Mouse (Mus musculus) bone marrow, adult 2 months (tissue): ENCODE results near the gene Abcb6. TPM values are rescaled to one million over a fixed set of nuclear protein-coding genes. Genes with fewer than 3 reads are reported as not detected.

Source experiments
- H3K27ac ChIP-seq: fragments of 200-500 bp; 2 replicates; pipeline ENCODE4 v1.5.1; 2012; ENCODE audit warnings: low read depth, mild to moderate bottlenecking, control low read depth, inconsistent platforms, low read length; ENCODE audit not compliant: control insufficient read depth, poor library complexity, insufficient read depth
- H3K4me1 ChIP-seq: fragments of 200-500 bp; 2 replicates; pipeline ENCODE4 v1.6.1; 2011; ENCODE audit warnings: low read length; ENCODE audit not compliant: control insufficient read depth, insufficient read depth
- H3K4me3 ChIP-seq: fragments of 200-500 bp; replicated peaks from 2 replicates; pipeline ENCODE3; 2011; ENCODE audit warnings: mild to moderate bottlenecking, low read depth, low read length, control low read depth; ENCODE audit not compliant: control insufficient read depth
- CTCF ChIP-seq: fragments of 200-500 bp; IDR thresholded peaks from 2 replicates; pipeline ENCODE4 v1.5.1; 2011; ENCODE audit warnings: low read length, control low read depth; ENCODE audit not compliant: control insufficient read depth, insufficient read depth
- POLR2A ChIP-seq: fragments of 200-500 bp; IDR thresholded peaks from 2 replicates; pipeline ENCODE4 v1.6.1; 2011; ENCODE audit warnings: low read depth, mild to moderate bottlenecking, control low read depth, low read length, borderline replicate concordance; ENCODE audit not compliant: control insufficient read depth
- WGBS: fragments of 180-500 bp; shearing (Covaris S2); methylation state at CpG from one replicate; pipeline ENCODE4 v1.1.7; 2018; 5-methylcytosine and 5-hydroxymethylcytosine counted together
- polyA plus RNA-seq: library from polyadenylated mRNA; stranded (reverse); fragments of >200 nt; gene quantifications from 2 replicates; pipeline ENCODE4 v1.2.4, GENCODE M21; 2011; ENCODE audit warnings: low replicate concordance; ENCODE audit not compliant: missing spikeins, insufficient read depth, insufficient read length

Abcb6 gene
- polyA plus RNA-seq, 1 experiment: 182 TPM

DNA sequence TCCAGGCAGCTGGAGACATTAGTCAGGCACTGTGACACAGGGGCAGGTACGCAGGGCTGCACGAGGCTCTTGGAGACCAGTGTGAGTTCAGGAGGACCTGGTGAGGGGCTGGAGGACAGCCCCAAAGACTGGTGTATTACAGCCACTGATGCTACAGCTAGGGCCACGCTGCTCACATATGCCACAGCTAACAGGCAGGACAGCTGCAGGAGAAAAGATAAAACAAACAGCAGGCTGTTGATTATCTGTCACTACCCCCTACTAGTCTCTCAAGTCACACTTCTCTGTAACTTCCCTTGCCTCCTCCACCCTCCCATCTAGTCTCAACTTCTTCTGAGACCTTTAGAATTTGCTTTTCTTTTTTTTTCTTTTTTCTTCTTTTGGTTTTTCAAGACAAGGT, 43.5 kb downstream of the Abcb6 start:
- no peak for TF ChIP-seq POLR2A
- no peak for TF ChIP-seq CTCF
- Histone ChIP-seq H3K4me1 (no peaks in the 10 kb centered on the region; the same call in 1 of the 2 replicates), H3K27ac (peak overlapping the region; percentile 75), H3K4me3 (no peak overlapping the region)
- WGBS: 63% methylated on average over 3 of the region's 3 CpGs

DNA sequence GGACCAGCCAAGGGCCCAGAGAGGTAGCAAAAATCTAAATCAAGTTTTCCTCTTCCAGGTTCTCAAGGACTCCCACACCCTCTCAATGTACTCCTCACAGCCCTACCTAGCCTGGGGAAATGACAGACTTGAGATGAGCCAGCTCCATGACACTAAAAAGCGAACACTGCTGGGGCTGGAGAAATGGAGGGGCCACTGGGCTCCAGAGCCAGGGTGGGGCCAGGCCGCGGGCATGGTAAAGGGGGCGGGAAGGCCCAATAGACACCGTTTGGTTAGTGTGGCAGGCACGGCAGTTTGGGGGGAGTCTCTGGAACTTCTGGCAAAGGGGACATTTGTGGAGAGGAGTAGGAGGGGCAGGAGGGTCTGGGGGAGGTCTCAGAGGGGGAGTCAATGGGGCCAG, 43.9 kb downstream of the Abcb6 start:
- TF ChIP-seq POLR2A (no peak), CTCF (no peak)
- no peak overlapping the region for H3K4me3 ChIP-seq
- WGBS: 71% methylated on average over 6 of the region's 6 CpGs
- H3K27ac ChIP-seq: peak overlapping the region; percentile 75
- H3K4me1 ChIP-seq: no peaks in the 10 kb centered on the region; the same call in 1 of the 2 replicates

GRCm38 (mm10) chr1:75133421-75134207, 46.6 kb downstream of the Abcb6 start, which contains the start of gene Slc23a3:
Gene Slc23a3 (minus strand): TSS chr1:75133890.
- no peaks in the 10 kb centered on the region; the same call in 1 of the 2 replicates for H3K4me1 ChIP-seq

GRCm38 (mm10) chr1:75128641-75129040, 51.6 kb downstream of the Abcb6 start:
- WGBS: 78% methylated on average over 3 of the region's 3 CpGs
- Histone ChIP-seq H3K4me3 (no peak overlapping the region), H3K4me1 (peaks cover 5% of the 10 kb centered on the region; the same call in 1 of the 2 replicates), H3K27ac (no peak overlapping the region)
- no peak for TF ChIP-seq CTCF
- no peak for TF ChIP-seq POLR2A

More at GRCm38 (mm10) chr1:75133421-75134207, 46.6 kb downstream of the Abcb6 start, which contains the start of gene Slc23a3:
- Histone ChIP-seq H3K27ac (no peak within 1 kb of the TSS), H3K4me3 (no peak within 1 kb of the TSS)
- 74% methylated on average over 12 of the region's 12 CpGs for WGBS
- TF ChIP-seq POLR2A (no peak), CTCF (no peak)

DNA sequence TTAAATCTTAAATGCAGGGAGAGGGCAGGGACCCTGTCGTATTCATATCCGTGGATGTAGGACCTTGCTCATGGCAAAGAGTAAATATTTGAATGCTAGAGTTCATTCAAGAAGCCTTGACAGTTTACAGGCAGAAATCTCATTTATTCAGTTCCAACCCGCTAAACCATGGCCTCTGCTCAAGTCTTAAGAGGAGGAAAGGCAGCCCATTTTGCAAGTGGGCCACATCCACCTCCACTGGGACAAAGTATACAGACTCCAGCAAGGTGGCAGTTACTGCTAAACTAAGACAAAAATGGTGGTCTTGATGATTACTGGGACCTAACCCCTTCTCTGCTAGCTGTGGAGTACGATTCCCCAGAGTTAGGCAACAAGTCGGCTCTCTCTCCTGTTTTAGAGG, 54.8 kb downstream of the Abcb6 start:
- Histone ChIP-seq H3K27ac (peak overlapping the region; percentile 98), H3K4me3 (peak overlapping the region; percentile 48), H3K4me1 (peaks cover 5% of the 10 kb centered on the region; the same call in 1 of the 2 replicates)
- TF ChIP-seq POLR2A (no peak), CTCF (no peak)
- 18% methylated on average over 5 of the region's 5 CpGs for WGBS

DNA sequence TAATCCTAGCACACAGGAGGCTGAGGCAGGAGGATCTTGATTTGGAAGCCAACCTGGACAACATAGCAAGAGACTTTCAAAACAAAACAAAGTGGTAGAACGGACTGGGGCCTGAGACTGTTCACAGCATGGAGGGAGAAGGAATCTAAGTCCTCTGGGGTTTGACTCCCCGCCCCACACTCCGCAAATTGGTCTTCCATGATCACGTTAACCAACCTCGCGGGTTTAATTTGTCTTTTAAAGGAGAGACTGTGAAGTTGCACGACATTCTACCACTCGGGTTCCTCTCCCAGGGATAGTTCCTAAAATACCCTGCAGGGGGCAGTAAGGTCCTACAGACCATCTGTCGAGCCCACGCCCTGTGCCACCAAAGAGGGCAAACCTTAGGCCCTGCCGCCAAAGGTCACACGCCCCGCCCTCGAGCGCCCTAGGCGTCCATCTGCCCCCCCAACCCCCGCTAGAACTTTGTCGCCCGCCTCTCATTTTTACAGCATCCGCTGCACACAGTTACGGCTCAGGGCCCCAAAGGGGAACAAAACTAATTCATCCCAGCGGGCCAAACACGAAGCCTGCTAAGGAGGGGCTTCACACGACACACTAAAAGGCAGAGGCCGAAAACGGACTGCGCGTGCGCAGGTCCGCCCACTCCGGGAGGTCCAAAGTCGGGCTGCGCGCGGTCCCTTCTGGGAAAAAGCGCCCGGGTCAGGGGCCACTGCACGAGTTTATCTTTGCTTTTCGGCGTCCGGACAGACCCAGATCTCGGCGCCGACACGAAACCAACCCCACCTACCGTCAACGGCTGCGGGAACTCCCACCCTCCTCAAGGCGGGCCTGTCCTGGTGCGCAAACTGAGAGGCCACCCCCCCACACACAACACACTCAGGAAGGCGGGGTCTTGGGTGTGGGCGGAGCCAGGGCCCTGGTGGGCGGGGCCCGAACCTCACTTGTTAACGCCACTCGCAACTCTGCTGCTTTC, 55.6 kb downstream of the Abcb6 start, which contains the start of gene Nhej1:
Nhej1 (minus strand) TSS at position 855 of the 976 bp plus-strand sequence.
- TF ChIP-seq CTCF (peak; percentile 86), POLR2A (peak; percentile 40; the same call in 1 of the 2 replicates)
- Histone ChIP-seq H3K4me3 (peak within 1 kb of the TSS; percentile 81), H3K4me1 (peaks cover 5% of the 10 kb centered on the region; the same call in 1 of the 2 replicates), H3K27ac (peak within 1 kb of the TSS; percentile 98)
- WGBS: under 1% methylated on average over 56 of the region's 56 CpGs

DNA sequence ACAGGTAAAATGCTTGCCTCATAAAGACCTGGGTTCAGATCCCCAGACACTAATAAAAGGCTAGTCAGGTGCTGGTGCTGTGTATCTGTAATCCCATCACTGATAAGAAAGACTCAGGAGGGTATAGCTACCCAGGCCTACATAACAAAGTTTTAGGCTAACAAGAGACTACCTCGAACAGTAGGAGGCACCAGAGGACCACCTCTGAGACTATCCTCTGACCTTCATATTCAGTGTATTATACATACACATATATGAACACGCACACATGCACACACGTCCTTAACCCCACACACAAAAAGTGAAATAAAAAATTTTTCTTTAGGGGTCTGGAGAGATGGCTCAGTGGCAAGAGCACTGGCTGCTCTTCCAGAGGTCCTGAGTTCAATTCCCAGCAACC, 58.0 kb downstream of the Abcb6 start:
- 86% methylated on average over 3 of the region's 3 CpGs for WGBS
- no peak for TF ChIP-seq CTCF
- no peak for TF ChIP-seq POLR2A

More for the DNA sequence above, 58.0 kb downstream of the Abcb6 start:
- Histone ChIP-seq H3K4me1 (peaks cover 5% of the 10 kb centered on the region; the same call in 1 of the 2 replicates), H3K27ac (no peak overlapping the region), H3K4me3 (no peak overlapping the region)

Other genes with a start within 250 kb of the Abcb6 start
- not detected in 2 replicates for gene Cfap65, start 244.8 kb downstream of the Abcb6 start, polyA plus RNA-seq
- 0.82 TPM in 1 of 2 replicates, not detected in the other for gene Ihh, start 228.7 kb downstream of the Abcb6 start, polyA plus RNA-seq
- 5.6 and 11.6 TPM in 2 replicates for gene Nhej1, start 55.2 kb downstream of the Abcb6 start, polyA plus RNA-seq
- gene Slc23a3, start 46.5 kb downstream of the Abcb6 start, polyA plus RNA-seq: 1.7 TPM in 1 of 2 replicates, not detected in the other
- 55.3 and 100 TPM in 2 replicates for gene Cnppd1, start 37.7 kb downstream of the Abcb6 start, polyA plus RNA-seq
- 71.5 and 92.9 TPM in 2 replicates for gene Retreg2, start 37.6 kb downstream of the Abcb6 start, polyA plus RNA-seq
- 28.5 and 49.8 TPM in 2 replicates for gene Zfand2b, start 11.7 kb downstream of the Abcb6 start, polyA plus RNA-seq
- 16.6 and 27.7 TPM in 2 replicates for gene Ankzf1, start 11.8 kb upstream of the Abcb6 start, polyA plus RNA-seq
- 24.6 and 39.2 TPM in 2 replicates for gene Atg9a, start 11.8 kb upstream of the Abcb6 start, polyA plus RNA-seq
- 23.0 and 43.6 TPM in 2 replicates for gene Glb1l, start 30.4 kb upstream of the Abcb6 start, polyA plus RNA-seq
- 74.2 and 168 TPM in 2 replicates for gene Stk16, start 30.4 kb upstream of the Abcb6 start, polyA plus RNA-seq
- 422 and 591 TPM in 2 replicates for gene Tuba4a, start 39.5 kb upstream of the Abcb6 start, polyA plus RNA-seq
- gene A630095N17Rik, start 51.7 kb upstream of the Abcb6 start, polyA plus RNA-seq: not detected in 2 replicates
- 85.8 and 119 TPM in 2 replicates for gene Dnajb2, start 56.0 kb upstream of the Abcb6 start, polyA plus RNA-seq
- 1.4 and 4.2 TPM in 2 replicates for gene Ptprn, start 84.1 kb upstream of the Abcb6 start, polyA plus RNA-seq
- not detected in 2 replicates for gene Resp18, start 98.0 kb upstream of the Abcb6 start, polyA plus RNA-seq
- 9.2 and 21.3 TPM in 2 replicates for gene Dnpep, start 137.6 kb upstream of the Abcb6 start, polyA plus RNA-seq
- 2.1 and 8.8 TPM in 2 replicates for gene Des, start 179.9 kb upstream of the Abcb6 start, polyA plus RNA-seq
- 18.1 TPM in 2 replicates for gene Speg, start 194.9 kb upstream of the Abcb6 start, polyA plus RNA-seq